Mouse (Mus musculus) embryonic facial prominence, embryonic 11.5 days (tissue): Measurements from ENCODE around the gene Pard3. TPM values are rescaled to one million over a fixed set of nuclear protein-coding genes. Genes with fewer than 3 reads are reported as not detected.

ENCODE experiments used
- ATAC-seq: fragments of 200-750 bp; cut with Nextera tagmentation; replicated peaks from 2 replicates; pipeline ENCODE4 v1.8.0; 2017; ENCODE audit warnings: low read depth; ENCODE audit not compliant: insufficient number of reproducible peaks, low FRiP score, low TSS enrichment
- DNase-seq: peaks from one replicate; pipeline ENCODE4 v3.0.0-alpha.2; 2015; ENCODE audit warnings: low spot score
- H3K27ac ChIP-seq: fragments of 300-500 bp; sonication (generic); replicated peaks from 2 replicates; pipeline ENCODE4 v1.5.1; 2014; ENCODE audit warnings: mild to moderate bottlenecking, low read depth, low read length, control low read depth
- H3K27me3 ChIP-seq: fragments of 300-500 bp; sonication (generic); 2 replicates; pipeline ENCODE4 v1.6.1; 2014; ENCODE audit warnings: mild to moderate bottlenecking, low read length, moderate library complexity, mixed read lengths; ENCODE audit not compliant: control insufficient read depth, insufficient read depth
- H3K36me3 ChIP-seq: fragments of 300-500 bp; sonication (generic); replicated peaks from 2 replicates; pipeline ENCODE4 v1.6.1; 2014; ENCODE audit warnings: low read depth, mild to moderate bottlenecking, low read length, moderate library complexity, mixed read lengths; ENCODE audit not compliant: control insufficient read depth, insufficient read depth
- H3K4me1 ChIP-seq: fragments of 300-500 bp; sonication (generic); 2 replicates; pipeline ENCODE4 v1.6.1; 2014; ENCODE audit warnings: low read length, mixed read lengths; ENCODE audit not compliant: control insufficient read depth, insufficient read depth
- H3K4me2 ChIP-seq: fragments of 300-500 bp; sonication (generic); 2 replicates; pipeline ENCODE4 v1.6.1; 2014; ENCODE audit warnings: low read depth, mild to moderate bottlenecking, control low read depth, low read length, moderate library complexity
- H3K4me3 ChIP-seq: fragments of 300-500 bp; sonication (generic); 2 replicates; pipeline ENCODE4 v1.5.1; 2014; ENCODE audit warnings: low read depth, low read length, control low read depth
- H3K9ac ChIP-seq: fragments of 300-500 bp; sonication (generic); replicated peaks from 2 replicates; pipeline ENCODE4 v1.6.1; 2014; ENCODE audit warnings: mild to moderate bottlenecking, control low read depth, low read length
- H3K9me3 ChIP-seq: fragments of 300-500 bp; sonication (generic); replicated peaks from 2 replicates; pipeline ENCODE4 v1.6.1; 2016; ENCODE audit warnings: mild to moderate bottlenecking, low read length, inconsistent platforms, mixed read lengths; ENCODE audit not compliant: control insufficient read depth
- WGBS: fragments of 180-500 bp; shearing (Covaris S2); extraction: QIAGEN DNeasy Blood & Tissue Kit; methylation state at CpG from one replicate; pipeline ENCODE4 v1.1.7; 2014; 5-methylcytosine and 5-hydroxymethylcytosine counted together
- polyA plus RNA-seq: library from polyadenylated mRNA; unstranded; fragments of >200 nt; fragmentation: Nextera tagmentation; extraction: Ambion mirVana; gene quantifications from 2 replicates; pipeline ENCODE4 v1.2.1, GENCODE M21; 2014

Gene Pard3
- 34.5 and 39.4 TPM in 2 replicates for polyA plus RNA-seq

GRCm38 (mm10) chr8:127063551-127064360 lies at the start of gene Pard3:
Pard3 (plus strand) TSS chr8:127063893.
- DNase-seq, result peak; percentile 87

GRCm38 (mm10) chr8:127021830-127022229 lies 41.9 kb upstream of the Pard3 start:
- Histone ChIP-seq H3K4me3 (no peak overlapping the region), H3K36me3 (no peaks in the 10 kb centered on the region), H3K27me3 (no peaks in the 10 kb centered on the region), H3K4me2 (no peak overlapping the region), H3K9me3 (no peaks in the 10 kb centered on the region), H3K4me1 (no peaks in the 10 kb centered on the region), H3K27ac (no peak overlapping the region), H3K9ac (no peak overlapping the region)
- DNase-seq, result no peak
- WGBS, result 88% methylated on average over 1 of the region's 1 CpGs
- no peak for ATAC-seq

More at GRCm38 (mm10) chr8:127063551-127064360, at the start of gene Pard3:
- Histone ChIP-seq H3K36me3 (no peaks in the 10 kb centered on the region), H3K27ac (peak within 1 kb of the TSS; percentile 95), H3K4me3 (peak within 1 kb of the TSS; percentile 75), H3K27me3 (no peaks in the 10 kb centered on the region), H3K9ac (peak within 1 kb of the TSS; percentile 93), H3K4me2 (peak within 1 kb of the TSS; percentile 59), H3K4me1 (no peaks in the 10 kb centered on the region), H3K9me3 (no peaks in the 10 kb centered on the region)
- under 1% methylated on average over 68 of the region's 98 CpGs for WGBS
- ATAC-seq, result peak; percentile 92

GRCm38 (mm10) chr8:127025256-127025717 lies 38.4 kb upstream of the Pard3 start:
- no peak overlapping the region for H3K27ac ChIP-seq
- H3K36me3 ChIP-seq, result no peaks in the 10 kb centered on the region
- no peak overlapping the region for H3K4me3 ChIP-seq
- WGBS, result 61% methylated on average over 11 of the region's 11 CpGs
- H3K9ac ChIP-seq, result no peak overlapping the region
- DNase-seq (peak; percentile 73), ATAC-seq (peak; percentile 64)
- H3K4me1 ChIP-seq, result no peaks in the 10 kb centered on the region
- no peaks in the 10 kb centered on the region for H3K27me3 ChIP-seq
- no peaks in the 10 kb centered on the region for H3K9me3 ChIP-seq
- no peak overlapping the region for H3K4me2 ChIP-seq

GRCm38 (mm10) chr8:127025775-127026174 lies 37.9 kb upstream of the Pard3 start:
- no peaks in the 10 kb centered on the region for H3K27me3 ChIP-seq
- WGBS, result 58% methylated on average over 11 of the region's 11 CpGs
- DNase-seq (no peak), ATAC-seq (no peak)
- H3K9ac ChIP-seq, result no peak overlapping the region
- H3K9me3 ChIP-seq, result no peaks in the 10 kb centered on the region
- H3K4me1 ChIP-seq, result no peaks in the 10 kb centered on the region
- H3K36me3 ChIP-seq, result no peaks in the 10 kb centered on the region
- no peak overlapping the region for H3K4me2 ChIP-seq
- H3K27ac ChIP-seq, result no peak overlapping the region
- H3K4me3 ChIP-seq, result no peak overlapping the region

- no peak for DNase-seq
- WGBS, result 72% methylated on average over 5 of the region's 5 CpGs
- no peak overlapping the region for H3K4me2 ChIP-seq
- no peaks in the 10 kb centered on the region for H3K9me3 ChIP-seq
- no peaks in the 10 kb centered on the region for H3K27me3 ChIP-seq
- H3K4me3 ChIP-seq, result no peak overlapping the region
- no peaks in the 10 kb centered on the region for H3K4me1 ChIP-seq
- no peaks in the 10 kb centered on the region for H3K36me3 ChIP-seq
- no peak overlapping the region for H3K9ac ChIP-seq
- no peak for ATAC-seq
- H3K27ac ChIP-seq, result no peak overlapping the region
These were observed 32.2 kb upstream of the Pard3 start for GRCm38 (mm10) chr8:127031476-127031875.

GRCm38 (mm10) chr8:127038928-127039327 lies 24.8 kb upstream of the Pard3 start:
- H3K27ac ChIP-seq, result no peak overlapping the region
- H3K9me3 ChIP-seq, result no peaks in the 10 kb centered on the region
- DNase-seq (no peak), ATAC-seq (no peak)
- WGBS, result 64% methylated on average over 4 of the region's 4 CpGs
- no peak overlapping the region for H3K9ac ChIP-seq
- no peaks in the 10 kb centered on the region for H3K4me1 ChIP-seq
- no peak overlapping the region for H3K4me3 ChIP-seq
- H3K27me3 ChIP-seq, result no peaks in the 10 kb centered on the region
- H3K4me2 ChIP-seq, result no peak overlapping the region
- no peaks in the 10 kb centered on the region for H3K36me3 ChIP-seq

- H3K9ac ChIP-seq, result no peak overlapping the region
- WGBS, result 69% methylated on average over 5 of the region's 5 CpGs
- H3K36me3 ChIP-seq, result no peaks in the 10 kb centered on the region
- no peak overlapping the region for H3K4me2 ChIP-seq
- DNase-seq, result no peak
- H3K27me3 ChIP-seq, result no peaks in the 10 kb centered on the region
- no peak overlapping the region for H3K27ac ChIP-seq
- H3K4me3 ChIP-seq, result no peak overlapping the region
- H3K9me3 ChIP-seq, result no peaks in the 10 kb centered on the region
- H3K4me1 ChIP-seq, result no peaks in the 10 kb centered on the region
- ATAC-seq, result no peak
These were observed 13.7 kb upstream of the Pard3 start for GRCm38 (mm10) chr8:127049996-127050395.

GRCm38 (mm10) chr8:127052132-127052531 lies 11.6 kb upstream of the Pard3 start:
- H3K27ac ChIP-seq, result no peak overlapping the region
- no peaks in the 10 kb centered on the region for H3K9me3 ChIP-seq
- DNase-seq, result no peak
- no peaks in the 10 kb centered on the region for H3K36me3 ChIP-seq
- no peaks in the 10 kb centered on the region for H3K27me3 ChIP-seq
- no peak overlapping the region for H3K4me3 ChIP-seq
- H3K4me1 ChIP-seq, result no peaks in the 10 kb centered on the region
- no peak for ATAC-seq
- H3K4me2 ChIP-seq, result no peak overlapping the region
- WGBS, result 82% methylated on average over 10 of the region's 10 CpGs
- no peak overlapping the region for H3K9ac ChIP-seq
